Mouse (Mus musculus) myocyte (in vitro differentiated cells): ENCODE measurements around the gene Herpud1.

Source experiments
- CEBPB ChIP-seq: IDR thresholded peaks from 2 replicates; pipeline ENCODE4 v1.6.1; 2011; ENCODE audit warnings: mild to moderate bottlenecking, moderate library complexity; ENCODE audit not compliant: poor library complexity, insufficient read depth, severe bottlenecking
- E2F4 ChIP-seq: IDR thresholded peaks from one replicate; pipeline ENCODE4 v1.6.1; 2011; ENCODE audit warnings: mild to moderate bottlenecking, control low read depth, moderate library complexity; ENCODE audit not compliant: insufficient read depth
- MAX ChIP-seq: IDR thresholded peaks from one replicate; pipeline ENCODE4 v1.6.1; 2011; ENCODE audit warnings: low read depth, mild to moderate bottlenecking, control low read depth
- MYOD1 ChIP-seq, 3 experiments: IDR thresholded peaks; one replicate each; pipeline ENCODE4 v1.6.1; 2011; ENCODE audit warnings: control low read depth in 2 of 3, low read depth in 2 of 3, mild to moderate bottlenecking in 2 of 3, moderate library complexity in 1 of 3; ENCODE audit not compliant: insufficient read length in 2 of 3, control insufficient read depth in 1 of 3
- MYOG ChIP-seq, 3 experiments: IDR thresholded peaks; one replicate each; pipeline ENCODE4 v1.6.1; 2011; ENCODE audit warnings: control low read depth in 2 of 3, low read depth in 2 of 3, mild to moderate bottlenecking in 2 of 3; ENCODE audit not compliant: insufficient read length in 2 of 3, control insufficient read depth in 1 of 3, insufficient read depth in 1 of 3
- POLR2A ChIP-seq: IDR thresholded peaks from one replicate; pipeline ENCODE4 v1.6.1; 2011; ENCODE audit warnings: low read depth, mild to moderate bottlenecking, control low read depth, moderate library complexity; ENCODE audit not compliant: insufficient read length
- POLR2AphosphoS2 ChIP-seq: IDR thresholded peaks from one replicate; pipeline ENCODE4 v1.6.1; 2011; ENCODE audit warnings: low read depth, control low read depth; ENCODE audit not compliant: insufficient read length
- REST ChIP-seq: IDR thresholded peaks from one replicate; pipeline ENCODE4 v1.6.1; 2011; ENCODE audit warnings: mild to moderate bottlenecking, control low read depth, moderate library complexity; ENCODE audit not compliant: insufficient read depth, insufficient read length
- SRF ChIP-seq: IDR thresholded peaks from one replicate; pipeline ENCODE4 v1.6.1; 2011; ENCODE audit warnings: low read depth; ENCODE audit not compliant: control insufficient read depth, insufficient read length
- TCF12 ChIP-seq: IDR thresholded peaks from one replicate; pipeline ENCODE4 v1.6.1; 2011; ENCODE audit warnings: mild to moderate bottlenecking, control low read depth; ENCODE audit not compliant: poor library complexity, insufficient read depth, severe bottlenecking
- USF1 ChIP-seq: IDR thresholded peaks from one replicate; pipeline ENCODE4 v1.6.1; 2011; ENCODE audit warnings: low read depth, mild to moderate bottlenecking, control low read depth, moderate library complexity

DNA sequence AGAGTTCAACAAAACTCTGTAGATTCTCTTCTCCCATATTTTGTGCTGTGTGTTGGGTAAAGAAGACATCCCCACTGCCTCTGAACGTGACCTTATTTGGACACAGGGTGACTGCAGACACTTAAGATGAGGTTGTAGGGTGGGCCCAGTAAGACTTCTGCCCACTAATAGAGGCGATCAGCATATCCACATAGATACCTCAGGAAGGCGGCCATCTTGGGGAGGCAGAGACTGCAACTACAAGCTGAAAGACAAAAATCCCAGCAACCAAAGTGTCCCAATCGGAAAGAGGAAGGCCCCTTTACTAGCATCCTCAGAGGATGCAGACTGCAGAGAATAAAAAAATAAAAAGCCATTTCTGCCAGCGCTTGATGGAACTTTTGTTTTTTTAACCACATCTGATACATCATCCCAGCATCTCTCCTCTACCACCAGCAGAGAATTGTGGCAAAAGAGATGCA is 49.9 kb downstream of the Herpud1 start:
- no peak for TF ChIP-seq SRF
- no peak for TF ChIP-seq POLR2A
- TF ChIP-seq TCF12: no peak
- TF ChIP-seq MYOG (IDR thresholded peaks at IDR 0.05; ENCODE audit: control insufficient read depth in 1 of 3, insufficient read depth in 1 of 3, insufficient read length in 2 of 3, low read depth in 2 of 3): no peak
- no peak for TF ChIP-seq E2F4
- no peak for TF ChIP-seq POLR2AphosphoS2
- no peak for TF ChIP-seq USF1
- no peak for TF ChIP-seq CEBPB
- TF ChIP-seq MYOD1 (IDR thresholded peaks at IDR 0.05; ENCODE audit: control insufficient read depth in 1 of 3, insufficient read length in 2 of 3, low read depth in 2 of 3): no peak
- TF ChIP-seq MAX: no peak
- TF ChIP-seq REST: no peak
